In the genomic region with DNA sequence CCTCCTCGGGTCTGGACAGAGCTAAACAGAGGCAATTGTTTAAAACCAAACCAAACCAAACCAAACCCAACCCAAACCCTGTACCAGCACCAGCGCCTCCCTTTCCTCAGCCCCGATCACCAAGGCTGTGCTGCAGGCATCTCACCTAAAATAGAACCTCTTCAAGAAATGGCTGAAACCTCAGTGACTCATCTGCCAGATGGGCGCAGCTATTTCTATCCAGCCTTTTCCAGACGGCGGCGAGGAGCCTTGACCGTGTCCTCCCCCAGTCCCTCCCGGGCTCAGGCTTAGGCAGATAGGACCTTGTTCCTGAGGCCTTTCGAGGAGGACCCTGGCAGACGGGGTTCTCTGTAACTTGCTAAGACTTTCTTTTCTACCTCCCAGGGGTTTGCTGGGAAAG, we compare ENCODE assay signal across 16 mouse cellular contexts. TPM values are rescaled to one million over a fixed set of nuclear protein-coding genes. Genes with fewer than 3 reads are reported as not detected.
A peak's percentile ranks its signal among the peaks of the same experiment; 100 is the strongest.
DNase-seq lines count a peak whose midpoint lies in the region; ATAC-seq and TF ChIP-seq lines count a peak whose summit lies in the region.
"Had no signal": no experiment of that assay in that cellular context is flagged by ENCODE, and none has a peak within 500 bp of the region (broad histone marks: within the 10 kb centered on the region; RNA-seq: fewer than 3 reads in every experiment).

No protein-coding gene starts in this region.

- 31% methylated on average over 11 of the region's 11 CpGs for WGBS in cerebellum, adult 2 months
- 81% methylated on average over 11 of the region's 11 CpGs for WGBS in kidney, embryonic 15.5 days

- H3K4me2 ChIP-seq in kidney, embryonic 15.5 days, result no peak overlapping the region
- H3K4me2 ChIP-seq: hindbrain, embryonic 15.5 days; liver, embryonic 13.5 days had no signal

- H3K4me1 ChIP-seq in cerebellum, adult 2 months (ENCODE audit: control insufficient read depth, insufficient read depth, low read length), result peaks cover 78% of the 10 kb centered on the region
- H3K4me1 ChIP-seq in cortical plate, adult 2 months (ENCODE audit: control insufficient read depth, insufficient read depth, low read length), result peaks cover 32% of the 10 kb centered on the region
- H3K4me1 ChIP-seq in kidney, embryonic 15.5 days, result peaks cover 8% of the 10 kb centered on the region; the same call in 1 of the 2 replicates
- H3K4me1 ChIP-seq: hindbrain, embryonic 15.5 days; liver, embryonic 13.5 days had no signal

- TF ChIP-seq POLR2A in cerebellum, adult 2 months (IDR thresholded peaks at IDR 0.05; ENCODE audit: borderline replicate concordance, insufficient read depth, low read length), result no peak
- TF ChIP-seq POLR2A in cortical plate, adult 2 months (IDR thresholded peaks at IDR 0.05; ENCODE audit: extremely low read depth, insufficient read depth, low read length), result no peak

- TF ChIP-seq CTCF in cerebellum, adult 2 months (IDR thresholded peaks at IDR 0.05; ENCODE audit: borderline replicate concordance, insufficient read depth, low read depth, low read length), result no peak
- TF ChIP-seq CTCF in cortical plate, adult 2 months (IDR thresholded peaks at IDR 0.05; ENCODE audit: extremely low read depth, insufficient read depth, low read length), result no peak

- H3K9me3 ChIP-seq in kidney, embryonic 15.5 days (replicated peaks), result no peaks in the 10 kb centered on the region
- H3K9me3 ChIP-seq: embryonic facial prominence, embryonic 10.5 days; hindbrain, embryonic 15.5 days; liver, embryonic 13.5 days; midbrain, embryonic 10.5 days had no signal

- peak; percentile 65 to 76 for DNase-seq in cerebellum, adult 2 months
- DNase-seq in cerebellum, postnatal 10 days, result no peak
- DNase-seq in 416B (ENCODE audit: low read depth), result peak; percentile 24
- peak; percentile 80 to 85 for DNase-seq in right cerebral cortex, adult 2 months (ENCODE audit: low spot score in 2 of 2)
- no peak for DNase-seq in spleen, postnatal 36 days (ENCODE audit: low spot score in 2 of 2)
- DNase-seq: cerebellum, adult 11 months; kidney, adult 18-20 months; kidney, postnatal 36 days; liver, embryonic 13.5 days had no signal

- H3K36me3 ChIP-seq in kidney, embryonic 15.5 days, result no peaks in the 10 kb centered on the region
- H3K36me3 ChIP-seq: embryonic facial prominence, embryonic 10.5 days; liver, embryonic 13.5 days had no signal

- no peak overlapping the region for H3K9ac ChIP-seq in kidney, embryonic 15.5 days
- H3K9ac ChIP-seq: hindbrain, embryonic 15.5 days; liver, embryonic 13.5 days had no signal

- no peak overlapping the region for H3K4me3 ChIP-seq in cerebellum, adult 2 months (replicated peaks; ENCODE audit: insufficient read depth, low read depth, low read length)
- H3K4me3 ChIP-seq in cortical plate, adult 2 months (ENCODE audit: insufficient read depth, low read length), result no peak overlapping the region
- H3K4me3 ChIP-seq in kidney, embryonic 15.5 days (replicated peaks), result no peak overlapping the region
- H3K4me3 ChIP-seq: embryonic facial prominence, embryonic 10.5 days; hindbrain, embryonic 15.5 days; liver, embryonic 13.5 days; midbrain, embryonic 10.5 days had no signal

- peak overlapping the region; percentile 65 for H3K27ac ChIP-seq in cerebellum, adult 2 months (ENCODE audit: insufficient read depth, low read length)
- H3K27ac ChIP-seq in cortical plate, adult 2 months (ENCODE audit: insufficient read depth, low read length), result peak overlapping the region; percentile 86
- H3K27ac ChIP-seq in kidney, embryonic 15.5 days, result no peak overlapping the region
- H3K27ac ChIP-seq: embryonic facial prominence, embryonic 10.5 days; hindbrain, embryonic 15.5 days; liver, embryonic 13.5 days; midbrain, embryonic 10.5 days had no signal

- no peaks in the 10 kb centered on the region for H3K27me3 ChIP-seq in cerebellum, adult 2 months (ENCODE audit: control insufficient read depth, insufficient read depth, low read length)
- no peaks in the 10 kb centered on the region for H3K27me3 ChIP-seq in kidney, embryonic 15.5 days
- H3K27me3 ChIP-seq: hindbrain, embryonic 15.5 days had no signal

- no peak for ATAC-seq in kidney, embryonic 15.5 days (replicated peaks; ENCODE audit: low FRiP score)
- ATAC-seq: Patski had no signal

RNA-seq across cellular contexts. Expression of gene Apeh, which starts 33.8 kb away (rescaled TPM):
- 69.6 and 83.5 TPM in 2 replicates for polyA plus RNA-seq in cerebellum, adult 2 months (2012; rRNA removed)
- 26.1 TPM in 2 replicates for polyA plus RNA-seq in cortical plate, adult 2 months (2012; rRNA removed)
- polyA plus RNA-seq in kidney, embryonic 15.5 days (2015; fragmentation: Nextera tagmentation; extraction: Ambion mirVana), result 67.7 and 76.6 TPM in 2 replicates

RNA-seq across cellular contexts. Expression of gene Rnf123, which starts 45.1 kb away (rescaled TPM):
- polyA plus RNA-seq in cerebellum, adult 2 months (2012; rRNA removed), result 184 and 213 TPM in 2 replicates
- polyA plus RNA-seq in cortical plate, adult 2 months (2012; rRNA removed), result 76.2 and 82.3 TPM in 2 replicates
- 25.2 and 33.4 TPM in 2 replicates for polyA plus RNA-seq in kidney, embryonic 15.5 days (2015; fragmentation: Nextera tagmentation; extraction: Ambion mirVana)

RNA-seq across cellular contexts. Expression of gene Mst1, which starts 48.0 kb away (rescaled TPM):
- 0.13 TPM in 1 of 2 replicates, not detected in the other for polyA plus RNA-seq in cerebellum, adult 2 months (2012; rRNA removed)
- polyA plus RNA-seq in cortical plate, adult 2 months (2012; rRNA removed), result 0.10 TPM in 1 of 2 replicates, not detected in the other
- 0.45 and 0.55 TPM in 2 replicates for polyA plus RNA-seq in kidney, embryonic 15.5 days (2015; fragmentation: Nextera tagmentation; extraction: Ambion mirVana)
- polyA plus RNA-seq: heart, postnatal 0 days had no signal

Comparison
In these comparisons a context has a peak if more than half of its experiments do, and no peak if none do; other contexts are left out.
1. DNase-seq: peak in cerebellum, adult 2 months (2 of 2), 416B (single experiment) and right cerebral cortex, adult 2 months (2 of 2); none in cerebellum, postnatal 10 days (0 of 2) and spleen, postnatal 36 days (0 of 2).